8 mouse cellular contexts compared by ENCODE assay signal in genomic region chr2:61533131-61533530, GRCm38 (mm10). TPM values are rescaled to one million over a fixed set of nuclear protein-coding genes. Genes with fewer than 3 reads are reported as not detected.
DNase-seq lines count a peak whose midpoint lies in the region; ATAC-seq and TF ChIP-seq lines count a peak whose summit lies in the region.

No protein-coding gene starts in this region.

- H3K4me1 ChIP-seq in limb, embryonic 14.5 days (ENCODE audit: control insufficient read depth, insufficient read depth, low read length) = no peaks in the 10 kb centered on the region
- H3K4me1 ChIP-seq in limb, embryonic 10.5 days = no peaks in the 10 kb centered on the region

- no peak overlapping the region for H3K4me3 ChIP-seq in limb, embryonic 14.5 days (replicated peaks; ENCODE audit: low read length)
- no peak overlapping the region for H3K4me3 ChIP-seq in limb, embryonic 10.5 days

- H3K4me2 ChIP-seq in limb, embryonic 14.5 days (replicated peaks; ENCODE audit: low read depth, low read length, severe bottlenecking) = no peak overlapping the region

- no peaks in the 10 kb centered on the region for H3K36me3 ChIP-seq in limb, embryonic 14.5 days (ENCODE audit: control insufficient read depth, insufficient read depth, low read length)
- H3K36me3 ChIP-seq in limb, embryonic 10.5 days = no peaks in the 10 kb centered on the region

- H3K27ac ChIP-seq in limb, embryonic 14.5 days (replicated peaks; ENCODE audit: low read depth, low read length) = no peak overlapping the region
- no peak overlapping the region for H3K27ac ChIP-seq in limb, embryonic 10.5 days

- ATAC-seq in limb, embryonic 14.5 days (ENCODE audit: low FRiP score, low read depth) = no peak

- WGBS in limb, embryonic 14.5 days = 79% methylated on average over 2 of the region's 2 CpGs
- WGBS in limb, embryonic 10.5 days = 81% methylated on average over 2 of the region's 2 CpGs

- TF ChIP-seq POLR2A in limb, embryonic 14.5 days (IDR thresholded peaks at IDR 0.05; ENCODE audit: borderline replicate concordance, extremely low read depth, insufficient read depth, insufficient read length) = no peak

- H3K27me3 ChIP-seq in limb, embryonic 14.5 days (ENCODE audit: control insufficient read depth, insufficient read depth, low read length) = no peaks in the 10 kb centered on the region
- H3K27me3 ChIP-seq in limb, embryonic 10.5 days (ENCODE audit: low read depth, poor library complexity, severe bottlenecking) = no peaks in the 10 kb centered on the region

- no peaks in the 10 kb centered on the region for H3K9me3 ChIP-seq in limb, embryonic 14.5 days (ENCODE audit: control insufficient read depth, low read length)
- no peaks in the 10 kb centered on the region for H3K9me3 ChIP-seq in limb, embryonic 10.5 days (replicated peaks)

- no peak overlapping the region for H3K9ac ChIP-seq in limb, embryonic 14.5 days (ENCODE audit: low read depth, low read length, severe bottlenecking)

- peak; percentile 7 for DNase-seq in limb, embryonic 14.5 days (ENCODE audit: low spot score)
- no peak for DNase-seq in limb, embryonic 10.5 days (ENCODE audit: low spot score)
- DNase-seq in cerebellum, adult 11-12 months = peak; percentile 36
- peak; percentile 49 for DNase-seq in gastrocnemius, postnatal 10 days
- peak; percentile 83 for DNase-seq in layer of hippocampus, adult 9-11 months
- DNase-seq in ovary, postnatal 36 days (ENCODE audit: low spot score) = peak; percentile 27
- no peak for DNase-seq in thymus, postnatal 25 days
- no peak for DNase-seq in yolk sac, embryonic 10.5 days (ENCODE audit: low spot score)

RNA-seq across cellular contexts. Expression of gene Tank, which starts 45.3 kb away (rescaled TPM):
- 19.7 and 22.7 TPM in 2 replicates for polyA plus RNA-seq in limb, embryonic 14.5 days (2012; rRNA removed)
- polyA plus RNA-seq in limb, embryonic 14.5 days (2014; fragmentation: Nextera tagmentation; extraction: Ambion mirVana) = 31.6 and 32.1 TPM in 2 replicates
- 23.2 and 24.1 TPM in 2 replicates for polyA plus RNA-seq in limb, embryonic 10.5 days (2016; fragmentation: Nextera tagmentation; extraction: Ambion mirVana)
- 10 to 100 TPM; 14.3 to 18.3 TPM for total RNA-seq in gastrocnemius, postnatal 10 days (2021)

Comparison
In these comparisons a context has a peak if more than half of its experiments do, and no peak if none do; other contexts are left out.
1. DNase-seq: peak in limb, embryonic 14.5 days (single experiment), cerebellum, adult 11-12 months (single experiment), gastrocnemius, postnatal 10 days (single experiment), layer of hippocampus, adult 9-11 months (single experiment) and ovary, postnatal 36 days (single experiment); none in limb, embryonic 10.5 days (single experiment), thymus, postnatal 25 days (single experiment) and yolk sac, embryonic 10.5 days (single experiment).